Mouse (Mus musculus) lung, embryonic 16.5 days (tissue): ENCODE measurements around the gene Pom121. TPM values are rescaled to one million over a fixed set of nuclear protein-coding genes. Genes with fewer than 3 reads are reported as not detected.

Source experiments
- ATAC-seq: fragments of 200-750 bp; cut with Nextera tagmentation; 2 replicates; pipeline ENCODE4 v1.8.0; 2017; ENCODE audit warnings: low read depth, mild to moderate bottlenecking, moderate library complexity
- H3K27ac ChIP-seq: fragments of 300-500 bp; sonication (generic); 2 replicates; pipeline ENCODE4 v1.5.1; 2014; ENCODE audit warnings: mild to moderate bottlenecking, control low read depth, low read length
- H3K27me3 ChIP-seq: fragments of 300-500 bp; sonication (generic); 2 replicates; pipeline ENCODE4 v1.6.1; 2014; ENCODE audit warnings: low read depth, low read length, mixed read lengths; ENCODE audit not compliant: control insufficient read depth, insufficient read depth
- H3K36me3 ChIP-seq: fragments of 300-500 bp; sonication (generic); 2 replicates; pipeline ENCODE4 v1.6.1; 2014; ENCODE audit warnings: low read length; ENCODE audit not compliant: control insufficient read depth, insufficient read depth
- H3K4me1 ChIP-seq: fragments of 300-500 bp; sonication (generic); replicated peaks from 2 replicates; pipeline ENCODE4 v1.6.1; 2014; ENCODE audit warnings: low read length, mixed read lengths; ENCODE audit not compliant: control insufficient read depth, insufficient read depth
- H3K4me2 ChIP-seq: fragments of 300-500 bp; sonication (generic); 2 replicates; pipeline ENCODE4 v1.6.1; 2014; ENCODE audit warnings: low read depth, low read length, control low read depth
- H3K4me3 ChIP-seq: fragments of 300-500 bp; sonication (generic); 2 replicates; pipeline ENCODE4 v1.5.1; 2014; ENCODE audit warnings: mild to moderate bottlenecking, low read length, control low read depth
- H3K9ac ChIP-seq: fragments of 300-500 bp; sonication (generic); 2 replicates; pipeline ENCODE4 v1.6.1; 2014; ENCODE audit warnings: low read length, control low read depth
- H3K9me3 ChIP-seq: fragments of 300-500 bp; sonication (generic); 2 replicates; pipeline ENCODE4 v1.6.1; 2016; ENCODE audit warnings: low read length; ENCODE audit not compliant: control insufficient read depth
- WGBS: fragments of 180-500 bp; shearing (Covaris S2); extraction: QIAGEN DNeasy Blood & Tissue Kit; methylation state at CpG from one replicate; pipeline ENCODE4 v1.1.7; 2014; 5-methylcytosine and 5-hydroxymethylcytosine counted together
- polyA plus RNA-seq: library from polyadenylated mRNA; unstranded; fragments of >200 nt; fragmentation: Nextera tagmentation; extraction: Ambion mirVana; gene quantifications from 2 replicates; pipeline ENCODE4 v1.2.1, GENCODE M21; 2015

Gene Pom121
- polyA plus RNA-seq, 1 experiment from 2014 or later, result 9.7 TPM

DNA sequence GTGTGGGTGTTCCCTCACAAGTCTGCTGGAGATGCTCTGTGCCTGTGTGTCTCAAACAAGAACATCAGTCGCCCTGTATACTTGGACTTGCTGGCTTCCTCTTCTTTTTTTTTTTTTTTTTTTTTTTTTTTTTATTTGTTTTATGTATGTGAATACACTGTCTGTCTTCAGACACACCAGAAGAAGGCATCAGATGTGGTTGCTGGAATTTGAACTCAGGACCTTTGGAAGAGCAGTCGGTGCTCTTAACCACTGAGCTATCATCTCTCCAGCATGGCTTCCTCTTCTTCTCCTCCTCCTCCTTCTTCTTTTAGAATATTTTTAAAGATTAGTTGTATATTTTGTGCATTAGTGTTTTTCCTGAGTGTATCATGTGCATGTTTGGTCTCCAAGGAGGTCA is 36.8 kb downstream of the Pom121 start:
- Histone ChIP-seq H3K4me3 (no peak overlapping the region), H3K9me3 (peaks cover 4% of the 10 kb centered on the region; the same call in 1 of the 2 replicates), H3K4me2 (no peak overlapping the region), H3K4me1 (no peaks in the 10 kb centered on the region), H3K27me3 (no peaks in the 10 kb centered on the region; the same call in 1 of the 2 replicates), H3K9ac (no peak overlapping the region), H3K27ac (no peak overlapping the region), H3K36me3 (no peaks in the 10 kb centered on the region)
- WGBS, result 77% methylated on average over 2 of the region's 2 CpGs
- ATAC-seq, result no peak

DNA sequence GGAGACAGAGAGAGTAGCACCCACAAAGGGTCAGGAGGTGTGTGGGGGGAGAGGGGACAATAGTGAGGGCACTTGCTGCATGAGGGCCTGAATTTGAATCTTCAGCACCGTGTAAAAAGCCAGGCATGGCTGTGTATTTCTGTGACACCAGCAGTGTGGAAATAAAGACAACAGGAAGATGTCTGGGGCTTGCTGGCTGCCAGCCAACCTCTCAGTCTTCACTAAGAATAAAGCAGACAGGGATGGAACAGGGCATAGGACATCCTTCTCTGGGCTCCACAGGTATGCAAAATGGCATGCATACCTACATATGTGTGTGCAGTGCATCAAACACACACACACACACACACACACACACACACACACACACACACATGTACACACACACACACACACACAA is 38.3 kb downstream of the Pom121 start:
- Histone ChIP-seq H3K36me3 (no peaks in the 10 kb centered on the region), H3K4me2 (no peak overlapping the region), H3K27ac (no peak overlapping the region), H3K27me3 (no peaks in the 10 kb centered on the region; the same call in 1 of the 2 replicates), H3K4me1 (no peaks in the 10 kb centered on the region), H3K4me3 (no peak overlapping the region), H3K9me3 (peaks cover 4% of the 10 kb centered on the region; the same call in 1 of the 2 replicates), H3K9ac (no peak overlapping the region)
- ATAC-seq, result no peak
- WGBS, result 38% methylated on average over 1 of the region's 1 CpGs

- Histone ChIP-seq H3K4me2 (no peak overlapping the region), H3K27me3 (no peaks in the 10 kb centered on the region; the same call in 1 of the 2 replicates), H3K9ac (no peak overlapping the region), H3K9me3 (peaks cover 4% of the 10 kb centered on the region; the same call in 1 of the 2 replicates), H3K4me1 (no peaks in the 10 kb centered on the region), H3K27ac (no peak overlapping the region), H3K4me3 (no peak overlapping the region), H3K36me3 (no peaks in the 10 kb centered on the region)
- 12% methylated on average over 20 of the region's 20 CpGs for whole genome bisulfite sequencing
- ATAC-seq, result no peak
Observed at GRCm38 (mm10) chr5:135353564-135353963, 40.8 kb downstream of the Pom121 start.

- H3K9ac ChIP-seq, result no peak within 1 kb of the TSS
- H3K4me1 ChIP-seq, result no peaks in the 10 kb centered on the region
- no peak within 1 kb of the TSS for H3K4me3 ChIP-seq
- H3K9me3 ChIP-seq, result peaks cover 4% of the 10 kb centered on the region; the same call in 1 of the 2 replicates
- H3K27ac ChIP-seq, result no peak within 1 kb of the TSS
- no peaks in the 10 kb centered on the region; the same call in 1 of the 2 replicates for H3K27me3 ChIP-seq
- WGBS, result 45% methylated on average over 9 of the region's 9 CpGs
- no peaks in the 10 kb centered on the region for H3K36me3 ChIP-seq
- no peak within 1 kb of the TSS for H3K4me2 ChIP-seq
- ATAC-seq, result no peak
Observed at GRCm38 (mm10) chr5:135352995-135353394, 41.4 kb downstream of the Pom121 start, which contains the start of gene Trim50. Gene Trim50 (plus strand): TSS chr5:135353295.

DNA sequence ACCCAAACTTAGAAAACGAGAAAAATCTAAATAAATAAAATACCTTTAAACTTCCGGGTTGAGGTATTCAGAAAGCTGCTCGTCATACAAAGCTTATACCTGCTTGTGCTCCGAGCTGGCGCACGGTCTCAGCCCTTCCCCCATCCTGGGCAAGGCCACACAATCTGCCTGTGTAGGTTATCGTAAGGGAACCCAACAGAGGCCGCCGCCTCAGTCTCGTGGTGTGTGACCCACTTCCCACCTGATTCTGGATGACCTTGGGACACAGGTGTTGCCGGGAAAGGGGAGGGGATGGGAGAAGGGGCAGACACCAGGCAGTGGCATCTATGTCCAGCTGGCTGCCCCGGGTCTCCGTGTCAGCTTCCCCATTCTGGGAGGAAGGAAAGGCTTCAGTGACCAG is 42.7 kb downstream of the Pom121 start:
- no peak for ATAC-seq
- Histone ChIP-seq H3K36me3 (no peaks in the 10 kb centered on the region), H3K9ac (no peak overlapping the region), H3K9me3 (no peaks in the 10 kb centered on the region), H3K4me2 (no peak overlapping the region), H3K4me3 (no peak overlapping the region), H3K27me3 (no peaks in the 10 kb centered on the region; the same call in 1 of the 2 replicates), H3K4me1 (no peaks in the 10 kb centered on the region), H3K27ac (no peak overlapping the region)
- WGBS, result 74% methylated on average over 13 of the region's 13 CpGs

- H3K4me3 ChIP-seq, result no peak within 1 kb of the TSS
- no peaks in the 10 kb centered on the region for H3K4me1 ChIP-seq
- no peaks in the 10 kb centered on the region; the same call in 1 of the 2 replicates for H3K27me3 ChIP-seq
- H3K9me3 ChIP-seq, result no peaks in the 10 kb centered on the region
- H3K27ac ChIP-seq, result no peak within 1 kb of the TSS
- H3K9ac ChIP-seq, result no peak within 1 kb of the TSS
- WGBS, result 89% methylated on average over 35 of the region's 35 CpGs
- no peaks in the 10 kb centered on the region for H3K36me3 ChIP-seq
- no peak for ATAC-seq
- no peak within 1 kb of the TSS for H3K4me2 ChIP-seq
Observed at GRCm38 (mm10) chr5:135349862-135350261, 44.5 kb downstream of the Pom121 start, which contains the start of gene Fkbp6. Gene Fkbp6 (minus strand): TSS chr5:135350044.

DNA sequence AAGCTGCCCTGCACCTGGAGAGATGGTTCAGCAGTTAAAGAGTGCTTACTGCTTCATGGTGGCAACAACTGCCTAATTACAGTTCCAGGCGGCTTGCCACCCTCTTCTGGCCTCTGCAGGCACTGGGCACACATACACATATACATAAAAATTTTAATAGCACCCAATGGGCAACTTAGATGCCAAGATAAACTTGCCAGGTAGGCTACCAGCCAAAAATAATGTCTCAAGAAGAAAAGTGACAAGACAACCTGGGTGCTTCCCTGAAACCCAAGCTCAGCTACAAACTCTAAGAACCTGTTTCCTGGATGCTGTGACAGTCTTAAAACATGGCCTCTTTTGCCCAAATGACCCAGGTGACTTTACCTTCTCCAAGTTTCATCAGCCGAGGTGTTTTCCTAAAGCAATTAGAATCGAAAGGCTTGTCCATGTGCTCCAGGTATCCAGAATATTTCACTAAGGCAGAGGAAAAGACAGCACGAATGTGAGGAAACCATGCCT is 46.8 kb downstream of the Pom121 start:
- 66% methylated on average over 4 of the region's 4 CpGs for WGBS
- H3K36me3 ChIP-seq, result no peaks in the 10 kb centered on the region
- no peaks in the 10 kb centered on the region for H3K27me3 ChIP-seq
- no peak overlapping the region for H3K4me3 ChIP-seq
- no peak for ATAC-seq
- H3K4me1 ChIP-seq, result no peaks in the 10 kb centered on the region
- no peak overlapping the region for H3K27ac ChIP-seq
- no peak overlapping the region for H3K4me2 ChIP-seq
- H3K9ac ChIP-seq, result no peak overlapping the region
- no peaks in the 10 kb centered on the region for H3K9me3 ChIP-seq

DNA sequence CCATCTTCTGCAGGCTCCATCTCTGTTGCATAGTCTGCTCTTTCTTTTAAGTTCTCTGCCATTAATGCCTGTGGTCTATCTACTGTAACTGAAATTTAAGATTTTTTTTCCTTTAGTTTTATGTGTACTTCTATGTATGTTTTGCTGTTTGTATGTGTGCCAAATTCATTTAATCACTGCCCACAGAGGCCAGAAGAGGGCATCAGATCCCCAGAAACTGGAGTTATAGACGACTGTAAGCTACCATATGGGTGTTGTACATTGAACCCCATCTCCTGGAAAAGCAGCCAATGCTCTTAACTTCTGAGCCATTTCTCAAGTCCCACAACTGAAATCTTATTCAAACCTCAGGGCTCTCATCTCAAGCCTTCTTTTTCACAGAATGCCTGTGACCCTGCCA is 47.9 kb downstream of the Pom121 start:
- Histone ChIP-seq H3K36me3 (no peaks in the 10 kb centered on the region), H3K27me3 (no peaks in the 10 kb centered on the region), H3K4me3 (no peak overlapping the region), H3K27ac (no peak overlapping the region), H3K9me3 (no peaks in the 10 kb centered on the region), H3K9ac (no peak overlapping the region), H3K4me2 (no peak overlapping the region), H3K4me1 (no peaks in the 10 kb centered on the region)
- 19% methylated on average over 1 of the region's 1 CpGs for WGBS
- ATAC-seq, result no peak

GRCm38 (mm10) chr5:135345989-135346388 is 48.4 kb downstream of the Pom121 start:
- no peak overlapping the region for H3K27ac ChIP-seq
- no peaks in the 10 kb centered on the region for H3K27me3 ChIP-seq
- H3K4me2 ChIP-seq, result no peak overlapping the region
- 73% methylated on average over 7 of the region's 7 CpGs for WGBS
- H3K9ac ChIP-seq, result no peak overlapping the region
- no peaks in the 10 kb centered on the region for H3K36me3 ChIP-seq
- no peaks in the 10 kb centered on the region for H3K9me3 ChIP-seq
- no peaks in the 10 kb centered on the region for H3K4me1 ChIP-seq
- H3K4me3 ChIP-seq, result no peak overlapping the region
- ATAC-seq, result no peak
